Comparison of ENCODE assay signal across 9 mouse cellular contexts in genomic region chr16:50688818-50689506, GRCm38 (mm10).
DNase-seq lines count a peak whose midpoint lies in the region; ATAC-seq and TF ChIP-seq lines count a peak whose summit lies in the region.
"Had no signal": no experiment of that assay in that cellular context is flagged by ENCODE, and none has a peak within 500 bp of the region (broad histone marks: within the 10 kb centered on the region; RNA-seq: fewer than 3 reads in every experiment).

No protein-coding gene starts in this region.

- H3K9me3 ChIP-seq in liver, embryonic 13.5 days (replicated peaks): no peaks in the 10 kb centered on the region
- H3K9me3 ChIP-seq in liver, embryonic 11.5 days (ENCODE audit: control insufficient read depth, low read length): no peaks in the 10 kb centered on the region
- H3K9me3 ChIP-seq in forebrain, embryonic 16.5 days (ENCODE audit: control insufficient read depth, low read length): no peaks in the 10 kb centered on the region
- H3K9me3 ChIP-seq in midbrain, postnatal 0 days (ENCODE audit: low read length): no peaks in the 10 kb centered on the region
- H3K9me3 ChIP-seq: embryonic facial prominence, embryonic 12.5 days had no signal

- peak overlapping the region; percentile 38 for H3K4me3 ChIP-seq in cerebellum, adult 2 months (replicated peaks; ENCODE audit: insufficient read depth, low read depth, low read length)
- H3K4me3 ChIP-seq in liver, embryonic 13.5 days (replicated peaks): no peak overlapping the region
- H3K4me3 ChIP-seq in liver, embryonic 11.5 days (ENCODE audit: low read depth, low read length): no peak overlapping the region
- no peak overlapping the region for H3K4me3 ChIP-seq in forebrain, embryonic 16.5 days (replicated peaks; ENCODE audit: low read length)
- peak overlapping the region; percentile 9; the same call in 1 of the 2 replicates for H3K4me3 ChIP-seq in midbrain, postnatal 0 days (ENCODE audit: low read depth, low read length)
- H3K4me3 ChIP-seq: embryonic facial prominence, embryonic 12.5 days had no signal

- no peaks in the 10 kb centered on the region for H3K27me3 ChIP-seq in cerebellum, adult 2 months (ENCODE audit: control insufficient read depth, insufficient read depth, low read length)
- H3K27me3 ChIP-seq in liver, embryonic 13.5 days: no peaks in the 10 kb centered on the region
- H3K27me3 ChIP-seq in liver, embryonic 11.5 days (replicated peaks; ENCODE audit: control insufficient read depth, insufficient read depth, low read length): no peaks in the 10 kb centered on the region
- H3K27me3 ChIP-seq in forebrain, embryonic 16.5 days (replicated peaks; ENCODE audit: control insufficient read depth, insufficient read depth, low read length): no peaks in the 10 kb centered on the region
- no peaks in the 10 kb centered on the region for H3K27me3 ChIP-seq in midbrain, postnatal 0 days (ENCODE audit: insufficient read depth, low read length)
- H3K27me3 ChIP-seq: embryonic facial prominence, embryonic 12.5 days had no signal

- no peak overlapping the region for H3K9ac ChIP-seq in liver, embryonic 13.5 days
- no peak overlapping the region for H3K9ac ChIP-seq in liver, embryonic 11.5 days (ENCODE audit: low read depth, low read length)
- no peak overlapping the region for H3K9ac ChIP-seq in forebrain, embryonic 16.5 days (replicated peaks; ENCODE audit: low read depth, low read length)
- no peak overlapping the region for H3K9ac ChIP-seq in midbrain, postnatal 0 days (replicated peaks; ENCODE audit: low read length, poor library complexity, severe bottlenecking)
- H3K9ac ChIP-seq: embryonic facial prominence, embryonic 12.5 days had no signal

- TF ChIP-seq CTCF in cerebellum, adult 2 months (IDR thresholded peaks at IDR 0.05; ENCODE audit: borderline replicate concordance, insufficient read depth, low read depth, low read length): no peak
- TF ChIP-seq CTCF in midbrain, postnatal 0 days (IDR thresholded peaks at IDR 0.05): peak; percentile 72

- H3K4me2 ChIP-seq in liver, embryonic 13.5 days: 0 out of 2 replicates have a peak overlapping the region, but pooled peaks have one; percentile 19
- no peak overlapping the region for H3K4me2 ChIP-seq in liver, embryonic 11.5 days
- H3K4me2 ChIP-seq in forebrain, embryonic 16.5 days (ENCODE audit: low read length): peak overlapping the region; percentile 30
- peak overlapping the region; percentile 29 for H3K4me2 ChIP-seq in midbrain, postnatal 0 days (ENCODE audit: low read depth, low read length, poor library complexity, severe bottlenecking)
- H3K4me2 ChIP-seq: embryonic facial prominence, embryonic 12.5 days had no signal

- WGBS in cerebellum, adult 2 months: 70% methylated on average over 11 of the region's 11 CpGs
- 34% methylated on average over 11 of the region's 11 CpGs for WGBS in liver, embryonic 13.5 days (ENCODE audit: insufficient replicate concordance)
- 55% methylated on average over 11 of the region's 11 CpGs for WGBS in liver, embryonic 11.5 days
- 67% methylated on average over 11 of the region's 11 CpGs for whole genome bisulfite sequencing in forebrain, embryonic 16.5 days
- WGBS in midbrain, postnatal 0 days: 58% methylated on average over 11 of the region's 11 CpGs

- DNase-seq in cerebellum, adult 2 months: no peak
- no peak for DNase-seq in cerebellum, postnatal 25 days
- no peak for DNase-seq in liver, embryonic 13.5 days
- no peak for DNase-seq in liver, embryonic 11.5 days (ENCODE audit: low spot score)
- peak; percentile 50 for DNase-seq in midbrain, postnatal 0 days (ENCODE audit: low spot score)
- no peak for DNase-seq in right cerebral cortex, postnatal 25 days
- DNase-seq in cerebellum, adult 11-12 months: no peak

- no peaks in the 10 kb centered on the region for H3K36me3 ChIP-seq in liver, embryonic 13.5 days
- H3K36me3 ChIP-seq in liver, embryonic 11.5 days (ENCODE audit: control insufficient read depth, insufficient read depth, low read length): no peaks in the 10 kb centered on the region
- no peaks in the 10 kb centered on the region for H3K36me3 ChIP-seq in forebrain, embryonic 16.5 days (ENCODE audit: control insufficient read depth, insufficient read depth)
- H3K36me3 ChIP-seq in midbrain, postnatal 0 days (ENCODE audit: insufficient read depth, low read length): no peaks in the 10 kb centered on the region
- H3K36me3 ChIP-seq: embryonic facial prominence, embryonic 12.5 days had no signal

- no peaks in the 10 kb centered on the region for H3K4me1 ChIP-seq in cerebellum, adult 2 months (ENCODE audit: control insufficient read depth, insufficient read depth, low read length)
- no peaks in the 10 kb centered on the region for H3K4me1 ChIP-seq in liver, embryonic 13.5 days (replicated peaks)
- H3K4me1 ChIP-seq in liver, embryonic 11.5 days (replicated peaks; ENCODE audit: control insufficient read depth, insufficient read depth, low read length): no peaks in the 10 kb centered on the region; the same call in 1 of the 2 replicates
- H3K4me1 ChIP-seq in forebrain, embryonic 16.5 days (replicated peaks; ENCODE audit: control insufficient read depth, insufficient read depth, low read length): no peaks in the 10 kb centered on the region
- H3K4me1 ChIP-seq in midbrain, postnatal 0 days (ENCODE audit: insufficient read depth, low read length): no peaks in the 10 kb centered on the region
- H3K4me1 ChIP-seq: embryonic facial prominence, embryonic 12.5 days had no signal

- no peak overlapping the region for H3K27ac ChIP-seq in cerebellum, adult 2 months (ENCODE audit: insufficient read depth, low read length)
- no peak overlapping the region for H3K27ac ChIP-seq in liver, embryonic 13.5 days
- no peak overlapping the region for H3K27ac ChIP-seq in liver, embryonic 11.5 days (ENCODE audit: low read depth, low read length)
- H3K27ac ChIP-seq in forebrain, embryonic 16.5 days (ENCODE audit: low read length): no peak overlapping the region
- H3K27ac ChIP-seq in midbrain, postnatal 0 days (ENCODE audit: low read depth, low read length): no peak overlapping the region
- H3K27ac ChIP-seq: embryonic facial prominence, embryonic 12.5 days had no signal

- TF ChIP-seq POLR2A in cerebellum, adult 2 months (IDR thresholded peaks at IDR 0.05; ENCODE audit: borderline replicate concordance, insufficient read depth, low read length): no peak

- ATAC-seq in liver, embryonic 13.5 days (ENCODE audit: low read depth): no peak
- no peak for ATAC-seq in liver, embryonic 11.5 days (replicated peaks; ENCODE audit: low FRiP score)
- peak; percentile 75 for ATAC-seq in forebrain, embryonic 16.5 days
- ATAC-seq in midbrain, postnatal 0 days (ENCODE audit: low FRiP score): peak; percentile 63

Comparison
In these comparisons a context has a peak if more than half of its experiments do, and no peak if none do; other contexts are left out.
1. H3K4me3 ChIP-seq: peak in cerebellum, adult 2 months (single experiment) and midbrain, postnatal 0 days (single experiment); none in liver, embryonic 13.5 days (single experiment), liver, embryonic 11.5 days (single experiment) and forebrain, embryonic 16.5 days (single experiment).
2. ATAC-seq: peak in forebrain, embryonic 16.5 days (single experiment) and midbrain, postnatal 0 days (single experiment); none in liver, embryonic 13.5 days (single experiment) and liver, embryonic 11.5 days (single experiment).